Mouse (Mus musculus) retina, adult 2 months (tissue): ENCODE data around the gene Tab2.

ENCODE experiments used
- DNase-seq: peaks from one replicate; pipeline ENCODE4 v3.0.0-alpha.2; 2012; ENCODE audit warnings: low read depth, low spot score

Tab2 gene

GRCm38 (mm10) chr10:7956228-7957001, at the start of gene Tab2:
Gene Tab2, minus strand, starts transcription at chr10:7956230.
- peak; percentile 73 for DNase-seq

DNA sequence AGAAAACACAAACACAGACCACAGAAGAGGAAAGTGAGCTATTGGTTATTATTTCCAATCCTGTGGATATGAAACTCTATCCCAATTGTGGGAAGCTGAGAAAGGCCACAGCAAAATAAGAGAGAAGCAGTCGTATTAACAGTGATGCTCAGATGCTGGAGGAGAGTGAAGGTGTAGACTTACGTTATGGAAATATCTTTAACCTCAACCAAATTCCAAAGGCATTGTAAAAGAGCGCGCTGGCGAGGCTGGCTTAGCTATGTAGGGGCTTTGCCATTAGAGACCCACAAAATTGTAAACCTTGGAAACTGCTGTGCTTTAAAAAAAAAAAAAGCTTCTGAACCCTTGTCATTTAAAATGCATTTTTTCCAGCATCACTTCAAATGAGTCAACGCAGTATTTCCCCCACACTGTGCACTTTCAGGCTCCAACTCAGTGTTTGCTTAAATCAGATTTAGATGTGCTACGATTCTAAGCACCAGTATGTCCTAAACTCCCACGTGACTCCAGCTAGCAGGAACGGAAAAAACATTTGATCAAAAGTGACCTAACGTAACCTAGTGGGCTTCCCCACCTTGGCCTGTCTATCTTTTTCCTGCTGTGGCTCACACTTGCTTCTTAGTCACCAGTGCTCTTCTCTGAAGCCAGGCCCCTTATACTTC, 36.4 kb upstream of the Tab2 start:
- no peak for DNase-seq

- no peak for DNase-seq
Observed at GRCm38 (mm10) chr10:7991596-7991995, 35.6 kb upstream of the Tab2 start.

DNA sequence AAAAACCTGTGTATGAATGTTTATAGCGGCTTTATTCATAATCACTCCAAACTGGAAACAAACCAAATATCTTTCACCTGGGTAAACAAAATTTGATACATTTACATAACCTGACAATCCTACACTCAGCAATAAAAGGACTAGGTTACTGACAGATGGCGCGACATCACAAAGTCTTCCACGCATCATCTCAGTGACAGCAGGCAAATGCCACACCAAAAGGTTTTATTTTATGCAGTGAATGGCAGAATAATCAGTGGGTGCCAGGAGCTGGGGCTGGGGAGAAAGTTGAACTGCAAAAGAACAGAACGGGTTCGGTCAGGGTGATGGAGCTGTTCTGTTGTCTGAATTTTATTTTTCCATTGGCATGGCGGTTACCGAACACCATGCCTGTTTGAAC, 31.5 kb upstream of the Tab2 start:
- no peak for DNase-seq

GRCm38 (mm10) chr10:7976462-7976861, 20.4 kb upstream of the Tab2 start:
- DNase-seq, result no peak

DNA sequence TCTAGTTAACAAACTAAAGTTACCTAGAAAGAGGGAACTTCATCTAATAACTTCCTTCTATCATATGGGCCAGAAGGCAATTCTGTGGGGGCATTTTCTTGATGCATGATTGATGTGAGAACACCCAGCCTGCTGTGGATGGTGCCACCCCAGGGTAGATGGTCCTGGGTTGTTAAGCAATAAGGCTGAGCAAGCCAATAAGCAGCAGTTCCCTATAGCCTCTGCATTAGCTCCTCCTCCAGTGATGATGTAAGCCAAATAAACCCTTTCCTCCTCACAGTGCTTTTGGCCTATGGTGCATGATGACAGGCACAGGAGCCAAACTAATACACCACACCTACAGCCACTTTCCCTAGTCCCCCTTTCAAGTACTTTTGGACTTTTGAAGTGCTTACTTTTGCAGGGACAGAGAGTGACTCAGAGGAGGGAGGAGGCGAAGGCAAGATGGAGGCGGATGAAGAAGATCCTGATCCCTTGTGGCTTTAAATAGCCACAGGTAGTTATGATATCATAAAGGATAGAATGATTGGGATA, 12.8 kb upstream of the Tab2 start:
- DNase-seq, result no peak

DNA sequence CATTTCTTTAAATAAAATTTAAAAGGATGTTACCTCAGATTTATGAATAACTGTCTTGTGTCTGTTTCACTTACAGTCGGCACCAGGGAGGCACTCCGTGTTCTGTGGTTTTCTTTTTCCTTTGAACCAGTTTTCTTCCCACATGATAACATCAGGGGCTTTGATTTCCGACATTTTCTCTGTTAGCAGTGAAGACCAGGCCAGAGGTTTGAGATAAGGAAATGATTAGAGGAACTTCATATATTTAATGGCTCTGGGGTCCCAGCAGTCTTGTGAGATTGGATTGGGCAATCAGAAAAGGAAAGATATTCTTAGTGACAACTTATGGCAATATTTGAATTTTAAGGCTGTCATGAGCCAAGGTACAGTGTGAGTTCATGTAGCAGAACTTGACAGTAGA, 11.1 kb upstream of the Tab2 start:
- DNase-seq, result no peak

DNA sequence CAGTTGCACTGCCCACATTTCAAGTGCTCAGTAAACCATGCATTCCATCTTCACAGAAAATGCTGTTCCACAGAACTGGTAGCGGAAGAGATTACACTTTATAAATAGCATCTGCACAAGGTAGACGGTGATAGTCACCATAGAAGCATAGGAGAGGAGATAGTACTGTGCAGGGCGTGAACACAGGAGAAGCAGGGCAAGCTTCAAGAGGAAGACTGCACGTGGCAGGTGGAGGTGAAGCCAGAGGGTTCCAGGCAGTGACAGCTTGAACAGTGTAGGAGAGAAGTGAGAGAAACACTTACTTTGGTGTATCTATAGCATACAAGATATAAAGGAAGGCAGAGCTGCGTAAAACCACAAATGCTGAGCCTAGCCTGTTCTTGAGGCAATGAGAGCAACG, 3.0 kb upstream of the Tab2 start:
- no peak for DNase-seq

DNA sequence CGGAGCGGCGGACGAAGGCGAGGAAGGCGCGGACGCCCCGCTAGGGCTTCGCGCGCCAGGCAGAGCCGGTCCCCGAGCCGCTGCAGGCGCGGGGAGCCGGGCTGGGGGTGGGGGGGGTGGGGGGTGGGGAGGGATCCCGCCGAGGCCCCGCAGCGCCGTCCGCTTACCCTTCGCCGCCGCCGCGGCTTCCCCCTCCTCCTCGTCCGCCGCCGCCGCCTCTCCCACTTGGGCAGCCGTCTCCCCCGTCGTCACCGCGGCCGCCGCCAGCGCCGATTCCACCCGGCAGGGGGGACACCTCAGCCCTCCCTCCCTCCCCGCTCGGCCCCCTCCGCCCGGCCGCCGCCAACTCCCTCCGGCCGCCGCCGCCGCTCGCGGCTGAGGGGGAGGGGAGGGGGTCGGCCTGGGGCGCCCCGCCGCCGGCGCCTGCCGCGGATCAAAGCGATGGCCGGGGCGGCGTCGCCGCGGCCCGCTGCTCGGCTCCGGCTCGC, 352 bp downstream of the Tab2 start:
- DNase-seq, result no peak

GRCm38 (mm10) chr10:7954989-7955633, 919 bp downstream of the Tab2 start:
- no peak for DNase-seq

DNA sequence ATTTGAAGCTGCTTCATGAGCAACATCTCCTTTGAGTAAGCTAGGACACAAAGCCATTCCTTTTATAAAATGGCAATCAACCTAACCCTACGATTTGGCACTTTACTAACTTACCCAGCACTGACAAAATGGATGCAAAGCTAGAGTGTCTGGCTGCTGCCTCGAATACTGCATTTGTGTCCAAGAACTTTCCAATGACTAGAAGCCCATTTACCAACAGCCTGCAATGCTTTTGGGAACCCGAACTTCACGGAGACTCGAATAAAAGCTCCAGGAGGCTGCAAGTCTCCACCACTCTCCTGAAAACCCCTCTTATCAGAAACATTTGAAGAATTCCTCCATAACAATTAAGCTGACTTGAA, 1.4 kb downstream of the Tab2 start:
- DNase-seq, result no peak

GRCm38 (mm10) chr10:7943006-7943405, 13.0 kb downstream of the Tab2 start:
- DNase-seq, result no peak

- no peak for DNase-seq
Observed at GRCm38 (mm10) chr10:7936556-7937192, 19.4 kb downstream of the Tab2 start.

GRCm38 (mm10) chr10:7932958-7933357, 23.1 kb downstream of the Tab2 start:
- DNase-seq, result no peak

GRCm38 (mm10) chr10:7928996-7929395, 27.0 kb downstream of the Tab2 start:
- DNase-seq, result no peak

DNA sequence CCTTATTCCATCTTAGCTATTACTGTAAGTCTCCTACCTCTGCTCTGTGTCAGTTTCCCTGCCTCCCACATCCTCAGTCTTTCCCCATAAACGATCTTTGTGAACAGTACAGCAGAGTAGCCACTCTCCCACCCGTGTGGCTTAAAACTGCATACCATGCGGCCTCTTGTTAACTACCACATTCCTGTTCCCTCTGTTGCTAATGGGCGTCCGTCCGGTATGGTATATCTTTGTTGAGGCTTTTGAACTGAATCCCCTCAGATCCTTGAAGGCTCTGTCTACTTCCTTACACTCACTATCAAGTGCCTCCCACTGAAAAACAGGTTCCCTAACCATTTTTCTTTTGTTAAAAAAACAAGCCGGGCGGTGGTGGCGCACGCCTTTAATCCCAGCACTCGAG, 30.5 kb downstream of the Tab2 start:
- DNase-seq, result no peak

GRCm38 (mm10) chr10:7923433-7923832, 32.6 kb downstream of the Tab2 start:
- no peak for DNase-seq

DNA sequence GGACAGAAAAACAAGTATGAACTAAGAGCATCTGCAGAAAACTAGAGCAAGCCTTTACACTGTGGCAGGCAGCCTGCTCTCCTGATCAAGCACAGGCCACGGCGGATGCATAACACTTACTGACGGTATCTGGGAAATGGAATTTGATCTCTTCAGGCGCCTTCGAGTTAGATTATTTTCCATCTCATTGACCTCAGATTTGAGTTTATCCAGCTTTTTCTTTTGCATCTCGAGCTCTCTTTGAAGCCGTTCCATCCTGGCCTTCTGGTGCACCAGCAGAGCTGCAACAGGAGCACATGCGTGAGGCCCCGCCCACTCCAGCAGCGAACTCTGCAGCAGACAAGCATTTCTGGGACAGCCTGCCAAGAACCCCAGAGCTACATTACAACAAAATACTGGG, 44.8 kb downstream of the Tab2 start:
- DNase-seq, result no peak

- no peak for DNase-seq
Observed at GRCm38 (mm10) chr10:7907151-7907550, 48.9 kb downstream of the Tab2 start.

DNA sequence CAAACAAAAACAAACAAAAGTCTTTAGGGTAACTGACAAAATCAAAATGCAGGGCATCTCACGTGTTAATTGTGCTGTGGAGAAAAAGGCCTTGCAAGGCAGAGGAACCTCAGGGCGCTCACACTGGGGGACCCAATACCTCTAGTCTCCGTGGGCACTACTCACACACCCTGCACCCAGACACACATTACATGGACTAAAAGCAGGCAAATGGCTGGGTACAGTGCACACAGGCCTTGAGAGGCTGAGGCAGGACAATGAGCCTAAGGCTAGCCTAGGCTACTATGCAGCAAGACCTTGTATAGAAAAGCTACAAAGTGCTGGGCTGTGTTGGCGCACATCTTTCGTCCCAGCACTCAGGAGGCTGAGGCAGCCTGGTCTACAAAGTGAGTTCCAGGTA, 51.9 kb downstream of the Tab2 start:
- DNase-seq, result no peak

GRCm38 (mm10) chr10:7900719-7901627, 55.1 kb downstream of the Tab2 start:
- DNase-seq, result no peak
